Mouse (Mus musculus) cerebellum, adult (tissue): ENCODE measurements around the gene Prps1.
A peak's percentile ranks its signal among the peaks of the same experiment; 100 is the strongest.
"Not testable (repeated sequence)": the region's sequence is repeated elsewhere in the genome, so short reads cannot be mapped to it uniquely, and the experiment has no call there.

ENCODE experiments used
- ATAC-seq: cut with Nextera tagmentation; 2 replicates; pipeline ENCODE4 v1.9.2; 2017; ENCODE audit warnings: mild to moderate bottlenecking, moderate library complexity, mixed read lengths; ENCODE audit not compliant: insufficient number of reproducible peaks, low FRiP score, low TSS enrichment

Prps1 gene

GRCm38 (mm10) chrX:140456279-140456731 is at the start of gene Prps1:
Prps1 (plus strand) TSS chrX:140456613.
- peak; percentile 93 for ATAC-seq

DNA sequence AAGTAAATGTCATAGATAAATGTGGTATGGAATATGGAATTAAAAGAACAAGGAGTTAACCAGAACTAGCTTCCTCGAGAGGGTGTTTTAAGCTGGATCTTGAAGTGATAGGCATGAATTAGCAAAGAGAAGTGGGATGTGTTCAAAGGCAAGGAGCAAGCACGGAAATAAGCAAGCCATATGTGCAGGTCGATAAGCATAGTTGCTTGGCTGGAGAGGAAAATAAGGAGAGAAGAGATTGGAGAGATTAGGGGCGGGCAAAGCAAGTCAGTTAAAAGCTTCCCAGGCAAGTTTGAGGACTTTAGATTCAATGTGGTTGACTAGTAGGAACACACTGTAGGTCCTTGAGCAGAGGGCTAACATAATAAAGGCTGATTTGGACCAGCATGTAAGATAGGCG is 48.8 kb upstream of the Prps1 start:
- no peak for ATAC-seq

GRCm38 (mm10) chrX:140418467-140418866 is 37.9 kb upstream of the Prps1 start:
- no peak for ATAC-seq

DNA sequence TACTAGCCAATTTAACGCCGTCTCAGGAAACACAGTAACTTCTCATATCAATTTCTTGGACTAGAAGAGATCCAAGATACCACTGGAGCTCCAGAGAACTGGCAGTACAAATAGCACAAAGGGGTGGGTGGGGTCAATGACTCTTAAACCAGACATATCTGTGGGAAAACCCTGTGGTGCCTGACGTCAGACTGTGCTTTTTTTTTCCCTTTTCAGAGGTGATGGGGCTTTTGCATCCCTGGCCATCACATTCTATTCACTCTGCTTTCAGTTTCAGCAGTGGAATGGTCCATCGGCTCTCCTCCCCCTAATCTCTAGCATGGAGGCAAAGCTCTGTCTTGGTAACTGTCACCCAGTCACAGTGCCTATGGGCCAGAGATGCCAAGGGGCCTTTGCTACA is 29.3 kb upstream of the Prps1 start:
- ATAC-seq = no peak

GRCm38 (mm10) chrX:140428252-140428651 is 28.2 kb upstream of the Prps1 start:
- no peak for ATAC-seq

- ATAC-seq = no peak
Observed at GRCm38 (mm10) chrX:140429985-140430384, 26.4 kb upstream of the Prps1 start.

DNA sequence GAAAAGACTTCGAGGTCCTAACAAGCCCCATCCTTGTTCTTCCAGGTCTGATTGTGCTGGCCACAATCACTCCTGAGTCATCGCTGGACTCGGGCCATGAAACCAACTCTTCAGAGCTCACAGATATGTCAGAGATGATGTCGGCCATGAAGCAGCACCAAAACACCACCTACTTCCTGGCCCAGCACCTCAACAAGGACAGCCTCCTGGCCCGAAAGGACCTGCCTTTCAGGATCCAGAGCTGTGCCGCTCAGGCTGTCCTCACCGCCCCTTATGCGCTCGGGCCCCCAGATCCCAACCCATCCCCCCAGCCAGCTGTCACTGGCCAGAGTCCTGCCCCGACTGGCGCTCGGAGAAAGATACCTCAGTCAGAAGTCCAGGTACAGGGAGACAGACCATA is 25.9 kb upstream of the Prps1 start:
- peak; percentile 71 for ATAC-seq

DNA sequence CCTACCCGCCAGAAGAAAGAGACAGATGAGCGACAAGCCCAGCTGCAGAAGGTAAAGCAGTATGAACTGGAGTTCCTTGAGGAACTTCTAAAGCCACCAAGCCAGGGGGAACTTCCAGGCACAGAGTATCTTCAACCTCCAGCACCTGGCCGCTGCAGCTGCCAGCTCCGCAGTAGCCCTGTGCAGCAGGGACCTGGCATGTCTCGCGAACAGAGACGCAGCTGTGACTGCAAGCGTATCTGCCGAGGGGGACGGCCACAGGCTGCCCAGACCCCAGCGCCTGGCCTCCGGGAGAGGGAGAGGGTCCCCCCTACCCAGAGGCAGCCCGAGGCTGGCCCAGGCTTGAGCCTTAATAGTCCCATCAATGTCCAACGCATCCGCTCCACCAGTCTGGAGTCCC is 24.4 kb upstream of the Prps1 start:
- no peak for ATAC-seq

GRCm38 (mm10) chrX:140432786-140433185 is 23.6 kb upstream of the Prps1 start:
- ATAC-seq = no peak

DNA sequence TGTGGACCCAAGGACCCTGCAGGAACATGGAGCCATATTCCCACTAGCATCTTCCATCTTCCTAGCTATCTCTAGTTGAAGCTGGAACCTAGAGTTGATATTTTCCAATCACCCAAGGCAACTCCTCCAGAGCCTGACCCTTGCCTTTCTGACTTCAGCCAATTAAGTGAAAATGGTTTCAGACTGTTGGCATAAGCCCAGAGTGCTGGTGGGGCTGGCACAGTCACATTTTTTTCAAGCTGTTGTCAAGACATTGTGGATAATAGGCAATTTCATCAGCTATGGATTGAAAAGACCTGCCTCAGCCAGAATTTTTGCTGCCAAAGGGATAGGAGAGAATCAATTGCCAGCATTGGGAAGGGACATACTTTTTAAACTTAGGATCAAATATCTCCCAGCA is 18.5 kb upstream of the Prps1 start:
- no peak for ATAC-seq

DNA sequence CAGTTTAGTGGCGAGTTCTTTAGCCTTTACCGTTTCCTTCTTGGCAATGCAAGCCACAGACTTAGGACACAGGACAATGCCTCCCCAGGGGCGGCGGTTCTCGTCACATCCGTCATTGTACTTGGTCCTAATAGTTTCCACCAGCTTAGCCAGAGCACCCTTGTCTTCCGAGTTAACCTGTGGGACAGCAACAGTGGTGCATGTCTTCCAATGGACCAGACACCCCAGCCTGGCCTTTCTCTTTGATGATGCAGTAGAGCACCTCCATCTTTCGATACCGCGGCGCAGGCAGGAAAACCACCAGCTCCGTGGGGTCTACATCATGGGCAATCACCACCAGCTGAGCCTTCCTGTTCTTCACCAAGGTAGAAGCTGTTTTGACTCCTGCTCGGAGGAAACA is 10.9 kb upstream of the Prps1 start:
- no peak for ATAC-seq

- ATAC-seq = no peak
Observed at GRCm38 (mm10) chrX:140450071-140450470, 6.3 kb upstream of the Prps1 start.

- ATAC-seq = peak; percentile 58
Observed at GRCm38 (mm10) chrX:140456751-140457491, 508 bp downstream of the Prps1 start.

GRCm38 (mm10) chrX:140457502-140457901 is 1.1 kb downstream of the Prps1 start:
- no peak for ATAC-seq

DNA sequence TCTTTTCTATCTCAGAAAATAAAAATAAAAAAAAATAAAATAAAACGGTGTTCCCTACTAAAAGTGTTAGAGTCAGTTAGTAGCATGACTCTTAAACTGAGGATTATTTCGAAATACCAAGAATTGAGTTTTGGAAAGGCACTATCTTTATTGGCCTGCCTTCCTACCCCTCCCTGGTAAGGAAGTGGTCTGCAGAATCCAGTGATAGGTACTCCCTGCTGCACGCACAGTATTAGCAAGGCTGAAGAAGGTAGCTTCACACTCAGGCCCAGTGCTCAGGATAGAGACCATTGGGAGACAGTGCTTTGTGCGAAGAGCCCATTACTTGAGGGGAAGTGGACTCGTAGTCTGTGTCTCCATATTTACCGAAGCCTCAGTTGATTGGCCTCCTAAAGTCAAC is 21.8 kb downstream of the Prps1 start:
- no peak for ATAC-seq

GRCm38 (mm10) chrX:140479171-140479570 is 22.8 kb downstream of the Prps1 start:
- ATAC-seq = no peak

DNA sequence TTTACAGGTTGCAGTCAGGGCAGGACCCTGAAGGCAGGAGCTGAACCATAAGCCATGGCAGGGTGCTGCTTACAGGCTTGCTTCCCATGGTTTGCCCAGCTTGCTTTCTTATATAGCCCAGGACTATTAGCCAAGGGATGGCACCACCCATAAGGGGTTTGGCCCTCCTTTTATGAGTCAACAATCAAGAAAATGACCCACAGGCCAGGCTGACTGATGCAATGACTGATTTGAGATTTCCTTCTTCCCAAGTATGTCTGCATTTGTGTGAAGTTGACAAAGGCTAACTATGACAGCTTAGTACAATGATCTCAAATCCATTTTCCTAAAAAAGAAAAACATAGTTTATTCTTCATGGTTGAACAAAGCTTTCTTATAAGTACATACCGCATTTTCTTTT is 32.8 kb downstream of the Prps1 start:
- no peak for ATAC-seq

GRCm38 (mm10) chrX:140490203-140490602 is 33.8 kb downstream of the Prps1 start:
- ATAC-seq = no peak

DNA sequence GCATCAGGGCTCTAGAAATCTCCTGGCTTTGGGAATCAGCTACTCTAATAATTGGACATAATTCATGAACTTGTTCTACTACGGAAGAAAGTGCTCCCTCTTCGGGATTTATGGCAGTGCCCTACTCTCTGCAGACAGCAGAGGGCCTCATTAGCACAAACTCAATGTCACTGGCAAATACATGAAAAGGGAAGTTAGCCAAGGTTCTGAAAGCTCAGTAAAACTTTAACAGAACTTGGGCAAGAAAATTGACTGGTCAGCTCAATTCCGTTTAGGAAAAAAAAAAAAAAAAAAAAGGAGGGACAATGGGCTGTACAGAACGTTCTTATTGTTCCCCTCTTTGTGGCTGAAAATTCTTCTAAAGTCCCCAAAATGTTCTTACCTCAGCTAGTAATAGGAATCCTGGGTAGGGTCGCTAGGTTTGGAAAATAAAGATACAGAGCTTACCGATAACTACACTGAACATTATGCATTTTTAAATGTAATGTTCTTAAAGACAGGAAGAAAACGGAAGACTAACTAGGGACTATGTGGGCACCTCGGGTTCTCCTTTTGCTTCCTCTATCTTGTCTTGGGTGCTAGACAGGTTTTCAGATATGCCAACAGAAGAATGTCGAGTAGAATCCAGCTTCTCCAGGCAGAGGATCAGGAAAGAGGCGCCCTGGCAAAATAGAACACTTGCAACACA is 35.6 kb downstream of the Prps1 start:
- ATAC-seq = no peak

DNA sequence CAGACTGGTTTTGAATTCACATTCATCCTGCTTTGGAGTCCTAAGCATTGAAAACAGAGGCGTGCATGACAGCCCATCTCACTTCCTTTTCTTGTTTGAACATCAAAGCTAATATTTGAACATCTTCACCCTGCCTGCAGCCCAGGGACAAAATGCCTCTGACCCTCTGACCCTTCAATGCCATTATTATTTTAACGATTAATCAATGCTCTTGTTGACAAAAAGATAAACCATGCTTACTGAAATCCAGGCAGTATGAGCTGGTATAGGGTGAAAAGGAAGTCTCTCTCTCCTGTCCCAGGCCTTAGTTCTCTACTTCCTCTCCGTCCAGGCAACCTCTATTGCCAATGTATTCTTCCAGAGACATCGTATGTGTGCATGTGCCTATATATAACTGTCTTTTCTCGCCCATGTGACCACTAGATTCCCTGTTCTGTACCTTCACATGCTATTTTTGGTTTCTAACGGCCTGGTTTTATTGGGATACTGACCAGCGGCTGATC is 37.2 kb downstream of the Prps1 start:
- ATAC-seq = no peak

DNA sequence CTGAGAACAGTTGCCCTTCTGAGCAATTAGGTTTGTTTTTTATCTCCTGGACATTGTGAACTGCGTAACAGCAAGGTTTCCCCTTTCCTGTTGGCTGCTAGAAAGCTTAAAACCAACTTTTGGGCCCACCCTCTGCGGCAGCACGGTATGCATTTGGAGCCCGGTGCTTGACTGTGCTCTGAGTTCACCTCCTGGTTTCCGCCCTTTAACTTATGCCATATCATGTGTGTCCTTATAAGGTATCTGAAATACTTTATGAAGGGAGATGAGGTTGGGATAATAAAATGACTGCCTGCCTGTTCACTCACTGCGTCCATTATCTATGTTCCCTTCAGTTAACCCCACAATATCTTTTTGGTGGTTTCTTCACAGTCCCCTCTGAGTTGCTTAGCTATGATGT is 37.8 kb downstream of the Prps1 start:
- no peak for ATAC-seq

DNA sequence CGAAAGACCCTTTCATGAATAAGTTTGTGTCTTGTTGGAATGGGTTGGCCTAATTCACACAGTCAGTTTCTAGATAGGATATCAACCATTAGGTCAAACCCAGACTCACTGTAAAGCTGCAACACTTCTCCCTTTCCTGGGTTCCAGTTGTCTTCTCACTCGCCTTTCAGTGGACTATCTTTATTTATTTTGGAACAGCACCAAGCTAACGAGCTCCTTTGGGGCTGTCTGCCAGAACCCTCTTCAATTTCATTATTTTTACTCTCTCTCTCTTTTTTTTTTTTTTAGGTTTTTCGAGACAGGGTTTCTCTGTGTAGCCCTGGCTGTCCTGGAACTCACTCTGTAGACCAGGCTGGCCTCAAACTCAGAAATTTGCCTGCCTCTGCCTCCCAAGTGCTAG is 42.0 kb downstream of the Prps1 start:
- not testable (repeated sequence) for ATAC-seq
